Mouse (Mus musculus): ENCODE measurements around the gene Nfib.

DNA sequence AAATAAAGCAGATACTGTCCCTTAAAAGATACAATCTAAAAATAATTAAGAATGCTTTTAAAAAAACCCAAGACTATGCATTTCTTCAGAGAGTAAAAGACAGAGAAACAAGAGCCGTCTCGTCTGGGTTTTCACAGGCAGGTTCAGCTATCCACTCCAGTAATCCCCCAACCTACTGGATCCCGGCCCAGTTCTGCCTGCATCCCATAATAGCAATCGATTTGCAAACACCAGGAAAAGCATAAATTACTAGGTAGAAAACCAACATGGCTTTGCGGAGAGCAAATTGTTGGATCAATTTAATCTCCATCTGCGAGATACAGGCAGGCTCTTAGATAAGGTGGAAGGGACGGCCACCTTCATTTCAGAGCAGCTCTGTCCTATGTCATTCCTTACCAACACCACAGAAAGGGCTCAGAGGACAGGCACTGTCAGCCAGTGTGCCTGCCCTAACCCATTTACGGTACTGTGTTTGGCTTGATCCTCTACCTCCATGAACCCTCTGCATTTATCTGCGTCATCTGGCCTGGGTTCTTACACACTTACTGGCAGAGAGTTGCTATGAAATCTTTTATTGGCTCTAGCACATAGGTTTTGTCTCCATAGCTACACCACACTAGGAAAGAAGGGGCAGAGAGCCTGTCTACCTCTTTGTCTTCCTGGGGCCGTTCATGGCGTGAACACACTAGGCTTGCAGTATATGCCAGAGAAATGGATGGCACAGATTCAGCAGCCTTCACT is 321.4 kb downstream of the Nfib start:
- TF ChIP-seq POLR2A (IDR thresholded peaks at IDR 0.05; ENCODE audit: borderline replicate concordance, extremely low read depth, insufficient read depth, insufficient read length, poor library complexity, severe bottlenecking), result no peak
- no peak for TF ChIP-seq CTCF (IDR thresholded peaks at IDR 0.05; ENCODE audit: borderline replicate concordance, extremely low read depth, insufficient read depth, insufficient read length)
